Mouse (Mus musculus): ENCODE data around the gene Eif2s1.
A peak's percentile ranks its signal among the peaks of the same experiment; 100 is the strongest.

Gene Eif2s1

DNA sequence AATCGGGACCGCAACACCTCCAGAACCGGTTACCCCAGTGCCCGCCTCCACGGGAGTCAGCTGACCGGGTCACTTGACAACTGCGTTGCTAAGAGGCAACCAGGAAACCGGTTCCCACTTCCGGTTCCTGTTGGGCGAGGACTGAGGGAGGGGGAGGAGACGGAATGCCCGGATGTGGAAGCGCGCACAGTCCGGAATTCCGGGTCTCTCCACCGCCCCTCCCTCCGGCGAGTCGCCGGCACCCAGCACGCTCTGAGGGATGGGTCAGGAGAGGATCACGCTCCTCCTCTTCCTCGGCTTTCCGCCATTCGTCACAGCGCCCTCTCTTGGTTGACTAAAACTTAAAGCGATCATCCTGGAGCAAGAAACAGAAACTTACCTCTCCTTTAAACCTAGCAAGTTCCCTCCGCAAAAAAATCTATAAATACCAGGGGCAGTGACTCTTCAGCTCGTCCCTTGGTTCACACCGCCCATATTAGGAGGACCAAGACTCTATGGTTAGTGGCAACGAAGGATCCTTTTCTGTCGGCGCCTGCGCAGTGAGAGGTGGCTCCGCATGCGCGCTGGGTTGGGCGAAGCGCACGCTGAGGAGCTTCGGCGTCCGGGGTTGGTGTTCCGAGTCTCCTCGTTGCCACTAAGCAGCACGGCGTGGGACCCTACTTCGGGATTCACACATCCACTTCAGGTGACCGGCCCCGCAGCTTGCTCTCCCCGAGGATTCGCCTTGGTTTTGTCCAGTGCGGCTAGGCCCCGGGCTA lies at the start of gene Eif2s1, which contains the start of gene Atp6v1d:
TSS of gene Eif2s1 (plus strand) at position 324 of the 758 bp plus-strand sequence.
TSS of gene Atp6v1d (minus strand) at position 143 of the 758 bp plus-strand sequence.
- peak; percentile 100 for DNase-seq (ENCODE audit: inconsistent ontology term)

DNA sequence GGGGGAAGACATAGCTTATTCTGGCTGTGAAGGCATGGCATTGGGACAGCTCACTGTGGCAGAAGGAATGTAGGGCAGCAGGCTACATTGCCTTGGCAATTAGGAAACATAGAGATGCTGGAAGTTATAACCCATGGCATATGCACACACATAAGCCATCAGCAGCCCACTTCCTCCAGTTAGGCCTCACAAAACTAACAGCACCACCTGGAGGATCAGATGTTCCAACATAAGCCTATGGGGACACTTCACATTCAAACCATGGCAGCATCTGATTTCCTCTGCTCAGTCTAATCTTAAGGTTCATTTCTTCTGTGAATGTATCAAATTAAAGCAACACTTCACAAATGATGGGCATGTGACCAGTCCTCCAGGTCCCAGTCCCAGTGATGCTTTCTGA lies 47.2 kb upstream of the Eif2s1 start:
- peak; percentile 13 for DNase-seq (ENCODE audit: inconsistent ontology term)

DNA sequence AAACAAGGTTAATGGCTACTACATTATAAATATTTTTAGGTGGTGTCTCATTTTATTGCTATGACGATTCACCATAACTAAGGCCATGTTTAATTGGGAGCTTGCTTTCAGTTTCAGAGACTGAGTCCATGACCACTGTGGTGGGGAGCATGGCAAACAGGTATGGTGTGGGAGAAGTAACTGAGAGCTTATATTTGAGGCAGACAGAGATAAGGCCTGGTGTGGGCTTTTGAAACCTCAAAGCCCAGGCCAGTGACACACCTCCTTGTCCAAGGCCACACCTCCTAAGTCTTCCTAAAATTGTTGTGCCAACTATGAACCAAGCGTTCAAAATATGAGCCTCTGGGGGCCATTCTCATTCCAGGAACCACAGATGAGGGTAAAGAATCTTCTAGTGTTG lies 27.1 kb upstream of the Eif2s1 start:
- no peak for DNase-seq (ENCODE audit: inconsistent ontology term)

DNA sequence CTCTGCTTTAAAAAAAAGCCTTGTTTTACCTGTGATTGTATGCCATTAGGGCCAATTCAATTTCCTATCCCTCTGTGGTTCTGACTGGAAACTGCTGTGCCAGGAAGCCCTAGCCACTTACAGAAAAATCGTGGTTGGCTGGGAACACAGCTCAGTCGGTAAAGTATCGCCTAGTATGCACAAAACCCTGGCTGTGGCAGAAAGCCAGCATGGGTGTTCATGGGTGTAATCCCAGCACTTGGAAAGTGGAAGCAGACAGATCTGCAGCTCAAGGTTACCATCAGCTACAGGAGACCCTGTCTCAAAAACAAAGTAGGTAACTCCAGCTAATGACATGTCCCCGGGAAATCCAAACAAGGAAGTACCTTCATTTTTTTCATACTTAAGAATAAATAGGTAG lies 21.7 kb upstream of the Eif2s1 start:
- no peak for DNase-seq (ENCODE audit: inconsistent ontology term)

DNA sequence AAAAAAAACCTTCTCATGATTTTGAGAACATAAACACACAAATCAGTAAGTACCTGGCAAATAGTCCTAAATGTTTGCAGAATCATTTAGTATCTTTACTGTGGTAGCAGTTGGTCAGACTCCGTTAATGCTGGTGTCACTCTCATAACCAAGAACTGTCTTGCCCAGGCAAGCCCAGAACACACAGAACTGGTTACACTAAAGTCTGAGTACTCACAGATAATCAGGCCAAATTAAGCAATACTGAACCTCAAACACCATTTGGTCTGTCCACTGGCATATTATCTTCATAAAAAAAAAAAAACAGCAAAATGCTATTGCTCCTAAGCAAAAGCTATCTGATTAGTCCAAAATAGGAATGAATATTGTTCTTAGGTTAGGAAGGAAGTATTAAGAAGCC lies 19.2 kb upstream of the Eif2s1 start:
- DNase-seq (ENCODE audit: inconsistent ontology term): no peak

DNA sequence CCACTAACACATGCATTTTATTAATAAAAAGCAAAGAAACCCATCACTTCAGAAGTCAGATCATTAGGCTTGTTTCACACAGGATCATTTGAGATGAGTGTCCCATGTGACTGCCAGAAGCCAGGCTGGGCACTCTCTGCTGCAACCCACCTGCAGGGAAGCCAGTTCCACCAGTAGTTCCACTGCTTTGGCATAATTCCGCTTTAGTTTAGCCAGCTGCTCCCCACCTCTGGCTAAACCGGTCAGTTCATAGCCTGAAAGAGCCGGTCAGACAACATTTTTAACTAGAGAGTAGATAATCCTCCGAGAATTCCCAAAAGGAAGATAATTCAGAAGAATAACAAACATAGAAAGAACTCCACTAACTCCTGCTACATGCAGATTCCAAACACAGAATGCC lies 13.4 kb upstream of the Eif2s1 start:
- no peak for DNase-seq (ENCODE audit: inconsistent ontology term)

DNA sequence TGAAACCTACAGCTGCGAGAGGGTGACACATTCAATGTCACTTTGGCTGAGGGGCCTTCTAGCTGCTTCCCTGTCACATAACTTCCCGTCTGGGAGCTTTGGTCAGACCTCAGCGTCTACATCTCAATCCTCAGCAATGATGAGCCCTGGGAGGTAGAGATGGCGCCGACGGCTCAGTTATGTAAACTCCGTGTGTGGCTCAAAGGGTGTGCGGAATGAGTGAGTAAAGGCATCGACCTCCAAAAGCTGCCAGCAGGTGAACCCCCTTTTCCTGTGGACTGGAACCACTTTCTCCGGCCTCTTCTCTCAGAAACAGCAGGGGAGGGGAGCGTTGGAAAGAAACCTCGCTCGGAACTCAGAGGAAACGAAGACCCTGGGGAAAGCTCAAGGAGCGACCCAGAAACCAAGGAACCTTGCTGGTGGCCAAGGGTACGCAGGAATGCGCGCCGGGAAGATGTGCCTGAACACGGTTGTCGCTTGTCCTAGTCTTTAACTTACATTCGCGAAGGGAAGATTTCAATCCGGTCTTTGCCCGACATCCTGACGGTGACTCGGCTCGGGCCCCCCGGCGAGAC lies 611 bp upstream of the Eif2s1 start:
- no peak for DNase-seq (ENCODE audit: inconsistent ontology term)

DNA sequence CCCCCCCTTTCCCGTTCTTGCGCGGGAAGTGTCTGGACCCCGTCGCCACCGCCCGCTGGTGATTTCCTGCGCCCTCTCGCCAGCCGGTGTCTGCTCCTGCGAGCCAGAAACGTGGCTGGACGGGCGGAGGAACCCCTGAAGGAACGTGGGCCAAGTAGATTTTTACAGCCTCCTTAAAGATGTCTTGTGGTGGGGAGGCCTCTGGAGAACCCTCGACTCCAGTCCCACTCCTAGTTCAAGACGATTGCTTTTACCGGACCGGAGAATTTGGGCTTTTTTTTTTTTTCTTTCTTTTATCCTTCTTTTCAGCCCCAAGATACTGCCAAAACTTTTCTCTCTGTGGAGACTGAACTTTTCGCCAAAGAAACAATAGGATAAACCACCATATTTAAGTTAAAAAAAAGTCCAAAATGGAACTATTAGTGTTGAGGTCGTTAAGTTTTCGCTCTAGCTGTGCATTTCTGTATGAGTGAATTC lies 673 bp downstream of the Eif2s1 start:
- peak; percentile 43 for DNase-seq (ENCODE audit: inconsistent ontology term)

DNA sequence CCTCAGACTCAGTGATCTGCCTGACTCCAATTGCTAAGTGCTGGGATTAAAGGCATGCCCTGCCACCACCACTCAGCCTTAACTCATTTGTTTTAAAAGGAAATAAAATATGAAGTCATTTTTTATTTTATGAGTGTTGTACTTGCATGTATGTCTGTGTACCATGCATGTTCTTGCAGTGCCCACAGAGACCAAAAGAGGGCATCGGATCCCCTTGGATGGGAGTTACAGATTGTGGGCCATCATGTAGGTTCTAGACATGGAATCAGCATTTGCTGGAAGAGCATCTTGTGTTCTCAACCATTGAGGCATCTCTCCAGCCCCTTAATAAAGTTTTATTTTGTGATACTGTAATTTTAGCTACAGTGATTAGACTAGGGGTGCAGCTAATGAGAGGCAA lies 3.8 kb downstream of the Eif2s1 start:
- DNase-seq (ENCODE audit: inconsistent ontology term): no peak

DNA sequence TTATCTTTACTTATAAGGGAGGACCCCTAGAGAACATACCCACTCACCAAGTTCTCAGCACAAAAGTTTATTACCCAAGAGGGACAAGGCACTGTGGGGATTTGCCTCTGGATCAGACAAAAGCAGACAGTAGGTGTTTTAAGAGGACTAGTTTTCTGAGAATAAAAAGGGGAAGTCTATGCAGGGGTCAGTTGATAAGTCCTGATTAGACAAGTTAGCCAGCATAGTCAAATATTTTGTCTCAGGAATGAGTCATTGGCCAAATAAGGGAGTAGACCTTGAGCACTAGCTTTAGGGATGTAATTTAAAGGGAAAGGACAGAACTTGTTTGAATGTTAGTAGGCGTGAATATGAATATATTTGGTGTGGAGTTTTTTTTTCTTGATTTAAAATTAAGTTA lies 6.5 kb downstream of the Eif2s1 start:
- DNase-seq (ENCODE audit: inconsistent ontology term): peak; percentile 7

DNA sequence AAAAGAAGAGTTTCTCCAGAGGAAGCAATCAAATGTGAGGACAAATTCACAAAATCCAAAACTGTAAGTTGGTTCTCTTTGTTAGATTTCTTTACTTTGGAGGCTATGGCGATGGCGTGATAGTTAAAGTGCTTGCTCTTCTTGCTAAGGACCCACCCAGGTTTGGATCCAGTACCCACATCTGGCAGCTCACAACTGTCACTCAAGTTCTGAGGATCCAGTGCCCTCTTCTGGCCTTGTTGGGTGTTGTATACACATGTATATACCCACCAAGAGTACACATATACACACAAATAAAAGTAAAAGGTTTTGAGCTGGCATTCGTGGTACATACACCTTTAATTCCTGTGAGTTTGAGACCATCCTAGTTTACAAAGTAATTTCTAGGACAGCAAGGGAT lies 13.0 kb downstream of the Eif2s1 start:
- no peak for DNase-seq (ENCODE audit: inconsistent ontology term)

DNA sequence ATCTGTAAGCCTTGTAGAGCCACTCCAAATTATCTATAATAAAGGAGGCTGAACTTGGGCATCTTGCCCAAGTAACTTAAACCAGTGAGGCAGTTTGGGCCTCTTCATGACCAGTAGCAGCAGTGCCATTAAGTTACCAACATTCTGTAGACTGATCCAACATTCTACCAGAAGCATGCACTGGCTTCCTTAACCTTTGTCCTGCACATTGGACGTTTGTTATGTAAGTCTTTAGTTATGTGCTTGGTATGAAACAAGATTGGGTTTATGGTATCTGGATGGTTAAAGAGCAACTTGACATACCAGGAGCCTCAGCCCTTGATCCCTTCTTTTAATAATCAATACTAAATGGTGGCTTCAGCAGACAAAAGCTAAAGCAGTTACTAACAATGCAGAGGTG lies 28.4 kb downstream of the Eif2s1 start:
- no peak for DNase-seq (ENCODE audit: inconsistent ontology term)

DNA sequence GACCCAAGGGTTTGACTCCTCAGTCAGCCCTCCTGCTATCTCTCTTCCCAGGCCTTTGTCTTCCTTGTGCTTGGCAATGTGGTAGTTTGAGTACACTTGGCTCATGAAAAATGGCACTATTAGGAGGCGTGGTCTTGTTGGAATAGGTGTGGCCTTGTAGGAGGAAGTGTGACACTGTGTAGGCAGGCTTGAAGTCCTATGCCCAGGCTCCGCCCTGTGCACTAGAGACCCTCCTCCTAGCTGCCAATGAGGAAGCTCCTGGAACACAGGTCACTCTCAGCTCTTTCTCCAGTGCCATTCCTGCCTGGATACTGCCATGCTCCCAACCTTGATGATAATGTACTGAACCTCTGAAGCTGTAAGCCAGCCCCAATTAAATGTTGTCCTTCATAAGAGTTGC lies 29.5 kb downstream of the Eif2s1 start:
- no peak for DNase-seq (ENCODE audit: inconsistent ontology term)

DNA sequence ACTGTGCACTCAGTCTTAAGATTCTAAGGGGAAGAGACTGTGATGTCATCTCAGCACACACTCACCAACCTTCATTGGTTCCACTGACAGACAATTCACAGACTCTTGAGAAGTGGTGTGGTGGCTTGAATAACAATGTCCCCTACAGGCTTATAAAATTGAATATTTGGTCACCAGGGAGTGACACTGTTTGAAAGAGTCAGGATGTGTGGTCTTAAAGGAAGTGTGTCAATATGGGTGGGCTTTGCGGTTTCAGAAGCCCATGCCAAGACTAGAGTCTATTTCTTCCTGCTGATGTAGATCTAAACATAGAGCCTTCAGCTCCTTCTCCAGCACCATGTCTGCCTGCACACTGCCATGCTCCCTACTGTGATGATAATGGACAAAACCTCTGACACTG lies 36.2 kb downstream of the Eif2s1 start:
- no peak for DNase-seq (ENCODE audit: inconsistent ontology term)

DNA sequence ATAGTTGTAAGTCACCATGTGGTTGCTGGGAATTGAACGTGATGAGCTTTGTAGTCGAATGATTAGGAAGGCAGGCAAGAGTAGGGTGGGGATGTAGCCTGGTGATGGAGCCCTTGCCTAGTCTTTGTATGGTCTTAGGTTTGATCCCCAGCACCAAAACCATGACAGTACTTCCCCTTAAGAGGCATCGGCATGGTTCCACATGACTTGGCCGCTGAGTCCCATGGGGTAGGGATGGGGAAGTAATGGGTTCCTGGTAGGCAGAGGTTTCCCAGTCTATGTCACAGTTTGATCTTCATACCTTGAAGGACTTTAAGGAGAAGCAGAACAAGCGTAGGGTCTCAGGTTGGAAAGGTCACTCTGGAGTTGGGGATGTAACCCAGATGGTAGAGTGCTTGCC lies 39.8 kb downstream of the Eif2s1 start:
- DNase-seq (ENCODE audit: inconsistent ontology term): no peak

DNA sequence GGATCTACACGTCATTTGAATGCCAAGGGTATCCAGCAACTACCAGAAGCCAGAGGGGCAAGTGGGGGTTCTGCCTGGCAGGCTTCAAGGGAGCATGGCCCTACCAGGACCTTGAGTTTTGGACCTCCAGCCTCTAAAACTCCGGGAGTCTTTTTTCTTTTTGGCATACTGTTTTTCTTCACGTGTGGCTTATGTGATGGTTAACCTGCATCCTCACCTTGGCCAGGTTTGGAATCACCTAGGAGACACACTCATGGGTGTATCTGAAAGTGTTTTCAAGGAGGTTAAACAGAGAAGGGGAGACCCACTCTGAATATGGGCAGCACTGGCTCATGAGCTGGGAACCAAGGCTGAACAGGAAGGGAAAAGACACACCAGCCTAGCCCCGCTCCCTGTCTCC lies 41.7 kb downstream of the Eif2s1 start:
- DNase-seq (ENCODE audit: inconsistent ontology term): no peak

DNA sequence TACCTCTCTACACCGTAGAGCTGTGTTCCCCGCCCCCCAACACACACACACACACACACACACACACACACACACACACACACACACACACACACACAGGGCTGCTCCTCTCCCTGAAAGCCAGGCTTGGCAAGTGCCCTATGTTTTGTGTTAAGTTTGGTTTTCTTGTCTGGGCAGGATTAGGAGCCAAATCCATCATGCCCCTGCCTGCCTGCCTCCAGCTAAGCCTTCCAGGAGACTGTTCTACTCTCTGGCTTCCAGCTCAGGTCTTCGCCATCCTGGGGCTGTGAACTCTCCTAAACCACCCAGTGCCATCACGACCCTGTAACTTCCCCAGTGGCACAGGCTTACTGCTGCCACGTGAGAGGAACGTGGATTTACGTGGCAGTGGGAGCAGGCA lies 42.9 kb downstream of the Eif2s1 start:
- no peak for DNase-seq (ENCODE audit: inconsistent ontology term)

DNA sequence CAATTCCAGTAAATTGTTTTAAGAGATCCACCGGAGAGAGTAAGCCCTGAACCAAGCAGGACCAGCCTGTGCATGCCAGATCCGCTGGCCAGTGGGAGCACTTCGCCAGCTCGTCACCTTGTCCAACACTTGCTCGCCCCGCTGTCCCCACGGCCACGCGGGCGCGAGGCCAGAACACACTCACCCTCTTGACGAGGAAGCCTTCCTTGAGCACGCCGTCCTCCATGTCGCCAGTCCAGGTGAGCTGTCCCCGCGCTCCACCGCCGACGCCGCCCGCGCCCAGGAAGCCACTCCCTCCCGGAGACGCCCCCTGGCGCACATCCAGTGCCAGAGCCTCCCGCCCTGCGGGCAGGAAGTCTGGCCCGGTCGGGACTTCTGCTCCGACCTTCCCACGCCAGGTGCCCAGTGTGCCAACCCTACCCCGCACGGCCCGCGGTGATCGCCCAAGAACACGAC lies 45.1 kb downstream of the Eif2s1 start, which contains the start of gene Plek2:
TSS of gene Plek2 (minus strand) at position 258 of the 456 bp plus-strand sequence.
- peak; percentile 53 for DNase-seq (ENCODE audit: inconsistent ontology term)

DNA sequence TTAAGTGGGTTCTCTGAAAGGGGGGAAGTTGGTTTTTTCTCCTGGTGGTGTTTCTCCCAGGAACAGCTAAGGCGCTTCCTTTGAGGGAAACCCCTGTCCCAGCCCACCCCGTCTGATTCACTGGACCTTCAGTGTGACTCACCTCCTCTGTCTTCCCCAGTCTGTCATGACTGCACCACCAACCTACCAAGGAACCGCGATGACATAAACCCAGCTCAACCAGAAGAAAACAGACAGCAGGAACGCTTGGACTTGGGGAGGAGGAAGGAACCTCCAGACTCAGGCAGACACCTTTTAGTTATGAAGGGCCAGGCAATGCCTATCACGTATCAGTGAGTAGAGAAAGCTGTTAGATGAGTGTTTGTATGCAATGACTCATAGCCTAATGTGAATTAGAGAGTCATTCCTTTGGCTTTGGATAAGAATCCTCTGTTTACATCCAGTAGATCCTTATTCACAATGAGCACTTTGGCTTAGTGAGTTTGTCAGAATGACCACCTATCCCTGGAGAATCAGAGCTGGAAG lies 46.5 kb downstream of the Eif2s1 start:
- no peak for DNase-seq (ENCODE audit: inconsistent ontology term)

DNA sequence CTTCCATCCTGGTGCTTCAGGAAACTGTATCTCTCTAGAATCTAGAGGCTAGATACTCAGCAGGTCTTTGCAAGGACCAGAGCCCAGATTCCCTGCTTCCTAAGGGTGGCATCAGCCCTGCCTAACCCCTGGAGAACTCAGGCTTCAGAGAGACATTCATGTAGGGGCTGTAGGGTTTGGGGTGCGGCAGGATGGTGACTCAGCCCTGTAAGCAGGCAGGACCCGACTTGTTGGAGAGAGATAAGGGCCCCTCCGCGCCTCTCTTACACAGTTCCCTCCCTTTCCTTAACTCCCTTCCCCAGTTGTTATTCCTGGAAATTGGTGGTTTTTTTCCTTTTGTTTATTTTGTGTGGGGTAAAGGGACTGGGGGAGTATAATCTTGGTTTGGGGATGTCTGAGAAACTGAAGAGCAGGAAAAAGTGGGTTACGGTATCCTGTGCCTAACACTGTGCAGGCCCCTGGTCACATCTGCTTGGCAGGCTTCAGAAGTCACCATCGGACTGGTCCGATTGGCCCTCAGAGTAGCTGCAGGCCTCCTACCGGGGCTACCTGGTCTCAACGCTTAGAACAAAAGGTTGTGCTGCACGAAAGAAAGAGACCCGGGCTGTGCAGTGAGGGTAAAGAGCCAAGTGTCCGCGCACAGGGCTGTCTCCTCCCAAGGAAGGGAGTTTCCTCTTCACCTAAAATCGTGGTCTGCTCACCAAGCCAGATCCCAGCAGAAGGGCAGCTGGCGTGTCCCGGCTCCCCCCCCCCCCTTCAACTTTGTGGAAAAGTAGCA lies 49.3 kb downstream of the Eif2s1 start:
- no peak for DNase-seq (ENCODE audit: inconsistent ontology term)

DNA sequence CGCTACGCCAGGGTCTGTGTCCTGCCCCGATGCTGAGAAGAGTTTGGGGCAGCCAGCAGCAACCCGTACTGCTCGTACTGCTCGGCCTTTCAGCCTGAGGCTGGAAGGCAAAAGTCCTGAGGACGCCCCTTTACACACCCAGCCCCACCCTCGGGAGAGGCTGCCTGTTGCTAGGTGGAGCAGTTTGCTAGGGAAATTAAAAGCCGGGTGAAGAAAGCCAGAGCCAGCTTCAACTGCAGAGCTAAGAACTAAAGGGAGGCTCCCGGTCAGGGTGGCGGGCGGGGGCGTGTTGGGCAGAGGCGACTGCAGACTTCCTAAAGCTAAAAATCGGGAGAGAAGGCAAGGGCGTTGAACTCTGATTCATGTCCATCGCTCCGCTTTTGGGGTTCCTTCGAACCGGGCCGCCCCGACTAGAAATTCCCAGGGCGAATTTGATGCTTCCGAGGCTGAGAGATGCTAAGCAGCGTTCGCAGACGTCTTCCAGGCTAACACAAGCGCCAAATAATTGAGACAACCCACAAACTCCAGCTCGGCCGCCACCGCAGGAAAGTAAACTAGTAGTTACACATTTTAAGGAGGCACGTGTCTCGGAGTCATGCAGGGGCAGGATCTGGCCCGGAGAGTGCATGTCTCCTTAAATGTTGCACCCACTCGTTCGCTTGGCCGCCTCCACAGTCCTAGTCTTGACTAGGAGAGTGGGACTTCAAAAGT lies 50.2 kb downstream of the Eif2s1 start:
- DNase-seq (ENCODE audit: inconsistent ontology term): peak; percentile 48

DNA sequence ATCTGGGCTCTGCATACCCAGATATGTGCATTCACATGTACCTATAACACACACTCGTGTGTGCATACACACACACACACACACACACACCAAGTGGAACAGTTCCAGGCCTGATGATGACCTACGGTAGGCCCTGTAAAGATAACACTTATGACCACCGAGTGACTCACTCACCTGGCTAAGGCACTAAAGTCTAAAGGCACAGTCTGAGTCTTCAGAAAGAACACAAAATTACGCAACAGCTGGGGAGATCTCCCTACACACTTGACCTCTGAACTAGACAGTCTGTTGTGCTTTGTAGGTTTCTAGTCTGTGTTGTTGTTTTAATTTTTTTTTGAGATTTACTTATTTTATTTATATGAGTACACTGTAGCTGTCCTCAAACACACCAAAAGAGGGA lies 52.8 kb downstream of the Eif2s1 start:
- DNase-seq (ENCODE audit: inconsistent ontology term): no peak
